Mouse (Mus musculus): ENCODE data around the gene Colca2.

GRCm38 (mm10) chr9:51286079-51286478, 7.7 kb upstream of the Colca2 start:
- TF ChIP-seq EP300 (IDR thresholded peaks at IDR 0.05): no peak; the same call in 1 of the 2 replicates
- TF ChIP-seq CTCF (IDR thresholded peaks at IDR 0.05): no peak
